Mouse (Mus musculus) WW6 (cell line): ENCODE data around the gene Gm10073.
"Not testable (repeated sequence)": the region's sequence is repeated elsewhere in the genome, so short reads cannot be mapped to it uniquely, and the experiment has no call there.

Experiments
- DNase-seq: peaks from one replicate; pipeline ENCODE4 v3.0.0-alpha.2; 2013; ENCODE audit warnings: low read depth, low spot score

The Gm10073 gene

DNA sequence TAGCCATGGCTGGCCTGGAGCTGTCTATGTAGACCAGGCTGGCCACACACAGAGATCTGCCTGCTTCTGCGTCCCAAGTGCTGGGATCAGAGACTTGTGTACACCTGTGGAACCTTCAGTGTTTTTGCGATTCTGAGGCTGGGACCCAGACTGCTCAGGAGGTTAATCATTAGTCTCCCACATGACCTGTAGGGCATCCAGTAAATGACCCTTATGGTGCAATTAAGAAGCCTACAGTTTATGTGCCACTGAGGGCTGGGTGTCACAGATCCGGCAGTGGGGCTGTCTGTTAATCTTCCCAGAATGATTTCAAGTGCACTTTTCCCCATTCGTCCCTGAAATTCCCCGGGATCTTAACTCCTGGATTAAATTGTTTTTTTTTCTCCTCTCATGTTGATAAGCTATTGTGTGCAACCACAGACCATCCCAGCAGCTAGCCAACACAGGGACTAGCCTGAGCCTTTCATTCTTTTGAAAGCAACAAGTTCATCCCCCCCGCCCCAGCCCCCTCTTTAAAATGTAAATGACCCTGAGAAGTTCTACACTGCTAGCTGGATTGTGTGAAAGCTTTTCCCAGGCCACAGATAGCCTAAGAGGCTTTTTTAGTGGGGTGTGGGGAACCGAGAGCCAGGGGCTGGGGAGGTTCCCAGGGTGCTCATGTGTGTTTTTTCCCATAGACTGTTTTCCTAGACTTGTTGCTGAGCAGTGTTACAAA, 26.2 kb upstream of the Gm10073 start:
- DNase-seq: no peak

- DNase-seq: no peak
These were observed 23.8 kb upstream of the Gm10073 start for GRCm38 (mm10) chr8:106597067-106597466.

DNA sequence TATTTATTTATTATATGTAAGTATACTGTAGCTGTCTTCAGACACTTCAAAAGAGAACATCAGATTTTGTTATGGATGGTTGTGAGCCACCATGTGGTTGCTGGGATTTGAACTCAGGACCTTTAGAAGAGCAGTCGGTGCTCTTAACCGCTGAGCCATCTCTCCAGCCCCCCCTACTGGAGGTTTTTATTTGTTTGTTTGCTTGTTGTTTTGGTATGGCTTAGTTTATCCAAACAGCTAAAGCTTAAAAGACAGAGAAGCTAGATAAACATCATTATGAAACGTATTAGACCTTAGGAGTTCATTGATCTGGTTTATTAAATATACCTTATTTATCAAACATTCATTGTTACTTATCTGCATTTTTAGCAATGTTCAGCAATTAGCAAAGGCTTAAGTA, 22.4 kb upstream of the Gm10073 start:
- not testable (repeated sequence) for DNase-seq

- no peak for DNase-seq
These were observed 19.2 kb upstream of the Gm10073 start for GRCm38 (mm10) chr8:106592458-106592857.

GRCm38 (mm10) chr8:106588443-106589431, 15.5 kb upstream of the Gm10073 start:
- DNase-seq: no peak

- no peak for DNase-seq
These were observed 13.6 kb upstream of the Gm10073 start for GRCm38 (mm10) chr8:106586896-106587295.

- no peak for DNase-seq
These were observed 12.4 kb upstream of the Gm10073 start for GRCm38 (mm10) chr8:106585671-106586037.

DNA sequence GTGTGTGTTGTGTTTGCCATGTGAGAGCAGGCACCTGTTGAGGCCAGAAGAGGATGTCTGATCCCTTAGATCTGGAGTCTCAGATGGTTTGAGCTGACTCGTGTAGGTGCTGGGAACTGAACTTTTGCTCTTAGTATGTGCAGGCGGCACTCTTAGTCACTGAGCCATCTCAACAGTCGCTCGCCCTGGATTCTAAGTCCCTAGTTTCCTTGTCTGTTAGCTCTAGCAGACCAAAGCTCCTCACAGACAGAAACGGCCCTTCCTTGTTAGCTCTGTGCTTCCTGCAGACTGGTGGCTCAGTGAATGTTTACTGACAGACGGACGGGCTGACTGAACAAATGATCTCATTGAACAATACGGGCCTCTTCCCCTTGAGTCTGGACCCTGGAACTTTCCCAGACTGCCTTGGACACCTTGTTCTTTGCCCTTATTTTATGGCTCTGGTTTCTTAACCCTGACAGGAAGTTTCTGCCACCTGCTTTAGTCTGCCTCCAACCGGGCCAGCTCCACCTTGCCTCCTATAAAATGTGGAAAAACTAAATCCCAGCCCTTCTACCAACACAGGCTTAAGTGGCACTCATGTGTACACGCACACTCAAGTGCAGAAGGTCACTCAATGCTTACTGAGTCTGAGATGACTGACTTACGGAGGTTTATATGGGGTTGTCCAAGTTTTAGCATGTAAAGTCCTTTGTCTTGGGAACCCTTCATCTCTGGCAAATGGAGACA, 11.8 kb upstream of the Gm10073 start:
- DNase-seq: no peak

- no peak for DNase-seq
These were observed 8.3 kb upstream of the Gm10073 start for GRCm38 (mm10) chr8:106581344-106582088.

GRCm38 (mm10) chr8:106579510-106579909, 6.2 kb upstream of the Gm10073 start:
- DNase-seq: no peak

- no peak for DNase-seq
These were observed 3.7 kb upstream of the Gm10073 start for GRCm38 (mm10) chr8:106576849-106577555.

- no peak for DNase-seq
These were observed 1.0 kb upstream of the Gm10073 start for GRCm38 (mm10) chr8:106574283-106574682.

DNA sequence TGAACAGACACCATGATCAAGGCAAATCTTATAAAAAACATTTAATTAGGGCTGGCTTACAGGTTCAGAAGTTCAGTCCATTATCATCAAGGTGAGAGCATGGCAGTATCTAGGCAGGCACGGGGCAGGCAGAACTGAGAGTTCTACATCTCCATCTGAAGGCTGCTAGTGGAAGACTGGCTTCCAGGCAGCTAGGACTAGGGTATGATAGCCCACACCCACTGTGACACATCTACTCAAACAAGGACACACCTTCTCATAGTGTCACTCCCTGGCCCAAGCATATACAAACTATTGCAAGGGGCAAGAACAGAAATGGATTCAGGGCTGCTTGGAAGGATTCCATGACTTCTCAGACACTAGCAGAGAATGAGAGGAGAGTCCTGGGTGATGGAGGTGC, 1.1 kb downstream of the Gm10073 start:
- DNase-seq: not testable (repeated sequence)

- no peak for DNase-seq
These were observed 1.6 kb downstream of the Gm10073 start for GRCm38 (mm10) chr8:106571551-106572172.

DNA sequence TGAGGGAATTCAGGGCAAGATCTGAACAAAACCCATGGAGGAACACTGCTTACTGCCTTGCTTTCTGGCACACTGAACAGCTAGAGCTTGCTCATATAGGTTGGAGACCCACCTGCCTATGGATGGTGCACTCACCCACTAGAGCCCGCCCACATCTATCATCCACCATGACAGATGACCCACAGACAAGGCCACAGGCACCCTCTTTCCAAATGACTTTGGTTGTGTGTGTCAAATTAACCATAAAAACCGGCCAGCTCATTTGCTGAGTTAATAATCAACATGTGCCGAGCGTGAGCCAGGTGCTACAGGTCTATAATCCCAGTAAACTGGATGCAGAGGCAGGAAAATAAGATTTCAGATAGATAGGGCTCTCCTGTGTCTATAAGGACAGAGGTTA, 2.9 kb downstream of the Gm10073 start:
- no peak for DNase-seq

GRCm38 (mm10) chr8:106569006-106569405, 4.3 kb downstream of the Gm10073 start:
- DNase-seq: no peak

DNA sequence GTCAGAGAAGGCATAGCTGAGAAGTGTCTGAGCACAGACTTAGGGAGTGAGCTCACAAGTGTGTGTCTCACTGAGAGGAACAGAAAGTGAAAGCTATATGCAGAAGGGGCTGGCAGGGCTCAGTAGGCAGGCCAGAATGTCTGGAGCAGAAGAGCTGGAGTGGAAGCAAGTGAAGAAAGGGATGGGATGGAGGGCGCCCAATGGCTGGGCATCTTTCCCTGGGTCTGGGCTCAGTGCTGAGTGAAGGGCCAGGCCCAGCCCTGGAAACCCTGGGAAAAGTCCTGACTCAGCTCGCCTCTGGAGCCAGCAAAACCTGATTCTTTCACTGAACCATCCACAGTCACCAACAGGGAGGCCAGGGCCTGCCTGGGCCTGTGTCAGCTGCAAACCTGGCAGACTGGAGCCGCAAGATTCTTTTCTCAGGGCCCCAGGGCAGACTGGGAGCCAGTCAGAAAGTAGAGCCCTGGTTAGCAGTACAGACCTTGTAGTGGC, 9.5 kb downstream of the Gm10073 start:
- no peak for DNase-seq

DNA sequence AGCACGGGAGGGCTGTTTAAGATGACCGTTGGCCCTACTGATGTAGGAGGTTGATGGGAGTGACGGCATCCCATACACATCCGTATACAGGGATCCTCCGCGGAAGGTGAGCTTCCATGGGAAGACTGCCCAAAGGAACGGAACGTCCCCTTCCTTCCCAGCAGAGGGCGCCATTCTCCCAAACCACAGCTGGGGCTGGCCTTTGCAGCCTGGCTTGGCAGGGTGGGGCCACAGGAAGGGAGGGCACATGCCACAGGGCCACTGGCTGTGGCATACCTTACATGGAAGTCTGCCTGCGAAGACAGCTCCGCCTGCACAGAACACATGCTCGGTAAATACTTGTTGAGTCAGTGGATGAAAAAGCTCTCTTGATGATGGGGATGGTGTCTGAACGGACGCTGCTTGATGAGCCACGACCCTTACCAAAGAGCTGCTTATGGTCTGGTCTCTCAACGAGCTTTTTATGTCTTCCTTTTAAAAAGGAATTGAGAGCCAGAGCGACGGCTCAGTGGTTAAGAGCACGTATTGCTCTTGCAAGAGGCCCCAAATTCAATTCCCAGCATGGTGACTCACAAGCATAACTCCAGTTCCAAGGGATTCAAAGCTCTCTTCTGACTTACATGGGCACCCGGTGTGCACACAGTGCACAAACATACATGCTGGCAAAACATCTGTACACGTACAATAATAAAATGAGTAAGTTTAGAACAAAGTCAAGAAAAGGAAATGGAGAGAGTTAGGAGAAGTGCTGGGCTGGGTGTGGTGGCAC, 12.0 kb downstream of the Gm10073 start:
- DNase-seq: peak; percentile 79

DNA sequence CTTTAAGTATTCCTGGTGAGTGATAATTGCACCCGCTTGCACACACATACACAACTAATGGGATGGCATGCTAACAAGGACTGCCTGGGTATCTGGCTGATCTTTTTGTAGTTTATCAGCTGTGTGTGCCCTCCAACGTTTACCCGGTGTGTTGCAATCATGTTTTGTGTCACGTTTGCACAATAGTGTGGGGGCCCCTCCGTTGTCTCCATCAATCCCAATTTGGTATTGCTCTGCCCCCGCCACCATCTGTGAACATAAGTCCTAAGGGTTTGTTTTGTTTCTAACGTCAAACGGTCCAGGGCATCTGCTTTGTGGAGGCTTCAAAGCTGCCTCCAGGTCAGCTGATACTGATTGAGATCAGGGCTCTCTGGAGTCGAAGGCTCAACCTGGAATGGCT, 13.4 kb downstream of the Gm10073 start:
- DNase-seq: no peak
